Mouse (Mus musculus) heart, postnatal 14 days (tissue): ENCODE data around the gene Hgfac. TPM values are rescaled to one million over a fixed set of nuclear protein-coding genes. Genes with fewer than 3 reads are reported as not detected.

ENCODE experiments used
- DNase-seq, 2 experiments: peaks; one replicate each; pipeline ENCODE4 v3.0.0; 2021 to 2022
- intact Hi-C: fragments of 180-260 bp; cut with DNase I; formaldehyde crosslinking; loops from one replicate; pipeline ENCODE4 v1.15.1; 2025
- long read RNA-seq, 2 experiments: library from polyadenylated mRNA; stranded (forward); transcript quantifications; one replicate each; pipeline ENCODE4 v2.0.0; 2021
- total RNA-seq, 2 experiments: library from RNA; stranded (reverse); gene quantifications; 2 replicates each; pipeline ENCODE4 v1.2.3; 2021

Gene Hgfac
- 1 to 10 TPM in 1 of 2 experiments, under 1 TPM in 1; 0.98 to 1.1 TPM for total RNA-seq
- long read RNA-seq, experiment 1, result 0 reads
- long read RNA-seq, experiment 2, partial matches to known transcripts, result 0 of 1 reads
- long read RNA-seq, experiment 2, other reads (novel, unspliced or antisense), result 0 of 1 reads

GRCm38 (mm10) chr5:35041268-35041829 is at the start of gene Hgfac:
Gene Hgfac, plus strand, starts transcription at chr5:35041509.
- no peak for DNase-seq
- intact Hi-C loops, result loop anchor here (5.0 kb wide), 1 partner anchor 306 kb away; no protein-coding TSS in a partner anchor

GRCm38 (mm10) chr5:34998754-34999153 is 42.6 kb upstream of the Hgfac start:
- intact Hi-C loops, result no loop called here
- DNase-seq, result no peak

DNA sequence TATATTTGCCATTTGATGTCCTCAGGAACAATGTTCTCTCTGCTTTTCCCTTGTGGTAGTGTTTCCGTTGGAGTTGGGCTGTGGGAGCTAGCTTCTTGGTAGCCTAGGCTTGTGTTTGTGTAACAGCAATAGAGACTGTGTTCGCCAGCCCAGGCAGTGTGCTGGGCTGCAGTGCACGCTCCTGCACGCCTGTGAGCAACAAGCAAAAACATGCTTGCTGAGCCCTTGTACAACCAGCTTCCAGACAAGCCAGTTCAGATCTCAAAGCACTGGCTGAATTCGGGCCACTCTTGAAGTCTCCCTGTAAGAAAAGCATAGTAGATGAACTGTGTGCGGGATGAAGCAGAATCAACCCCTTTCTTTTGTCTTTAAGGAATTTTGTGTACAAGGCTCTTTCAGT is 42.0 kb upstream of the Hgfac start:
- DNase-seq, result no peak
- intact Hi-C loops, result no loop called here

DNA sequence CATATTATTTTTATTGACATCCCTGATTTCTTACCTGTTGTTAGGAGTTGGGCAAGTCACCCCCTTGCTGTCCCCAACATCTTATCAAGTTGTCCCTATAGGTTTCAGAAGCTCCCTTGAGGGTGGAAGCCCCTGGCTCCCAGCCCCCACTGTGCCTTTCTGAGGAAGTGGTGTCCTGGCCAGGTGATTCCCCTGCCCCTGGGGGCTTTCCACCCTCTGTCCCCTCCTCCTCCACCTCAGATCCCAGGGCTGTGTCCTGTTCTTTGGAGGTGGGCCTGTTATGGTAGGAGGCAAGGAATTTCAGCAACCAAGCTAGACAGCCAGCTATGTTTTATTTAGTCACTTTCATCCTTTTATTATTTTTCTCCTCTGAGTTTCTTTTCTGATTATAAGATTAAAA is 41.0 kb upstream of the Hgfac start:
- intact Hi-C loops, result no loop called here
- DNase-seq, result no peak

GRCm38 (mm10) chr5:35001144-35001543 is 40.2 kb upstream of the Hgfac start:
- intact Hi-C loops, result no loop called here
- DNase-seq, result no peak

DNA sequence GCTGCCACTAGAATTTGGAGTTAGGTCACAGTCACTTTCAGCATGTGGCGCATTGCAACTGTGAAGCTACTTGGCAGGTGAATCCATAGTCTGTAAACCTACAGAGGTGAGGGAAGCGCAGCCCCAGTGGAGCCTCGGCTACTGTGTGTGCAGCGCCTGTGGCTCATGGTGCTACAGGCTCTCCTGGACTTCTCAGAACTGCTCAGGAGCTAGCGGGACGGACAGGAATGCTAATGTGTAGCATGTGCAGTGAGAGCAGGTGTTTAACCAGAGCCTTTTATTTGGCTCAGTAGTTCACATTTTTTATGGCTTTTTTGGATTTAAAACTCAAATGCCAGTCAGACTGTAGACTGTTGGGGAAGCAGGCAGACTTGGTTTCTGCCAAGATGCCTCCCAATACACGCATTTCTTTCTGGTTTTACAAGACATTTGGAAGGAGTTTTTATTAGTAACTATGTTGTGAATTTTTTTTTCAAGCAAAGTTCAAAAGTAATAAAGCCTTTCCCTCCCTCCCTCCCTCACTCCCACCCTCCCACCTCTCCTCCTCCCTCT is 37.6 kb upstream of the Hgfac start:
- intact Hi-C loops, result no loop called here
- DNase-seq, result no peak

DNA sequence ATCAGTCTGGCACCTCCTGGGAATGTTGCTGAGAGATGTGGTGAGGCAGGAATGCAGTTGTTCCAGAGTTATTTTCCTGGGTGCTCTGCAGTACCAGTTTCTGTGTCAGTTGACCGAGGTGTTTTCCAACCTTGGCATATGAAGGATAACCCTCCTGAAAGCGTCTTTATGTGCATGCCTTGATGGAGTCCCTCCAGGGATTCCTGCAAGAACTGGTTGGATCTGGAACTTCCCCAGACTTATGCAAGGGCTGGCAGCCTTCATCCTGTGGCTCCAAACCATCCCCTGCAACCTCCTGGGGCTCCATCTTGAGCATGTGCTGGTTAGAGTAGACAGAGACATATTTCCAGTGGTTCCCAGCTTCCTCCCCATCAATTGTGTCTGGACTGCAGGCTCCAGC is 36.5 kb upstream of the Hgfac start:
- DNase-seq, result no peak
- intact Hi-C loops, result no loop called here

DNA sequence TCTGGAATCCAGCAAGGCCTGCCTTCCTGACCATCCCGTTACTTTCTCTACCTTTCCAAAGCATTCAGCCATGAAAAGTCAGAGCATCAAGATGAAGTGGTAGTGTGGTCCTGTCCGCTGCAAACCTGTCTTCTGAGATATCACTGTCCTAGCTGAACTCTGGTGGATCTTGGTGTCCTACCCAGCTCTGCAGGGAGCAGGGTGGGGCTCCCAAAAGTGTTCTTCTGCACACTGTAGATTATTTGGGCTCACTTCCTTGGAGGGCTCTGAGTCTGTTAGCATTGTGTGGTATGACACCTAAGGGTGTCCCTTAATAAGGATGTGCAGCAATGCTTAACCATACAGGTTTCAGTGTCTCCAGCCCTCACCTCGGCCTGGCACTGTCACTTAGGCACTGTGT is 35.6 kb upstream of the Hgfac start:
- intact Hi-C loops, result no loop called here

GRCm38 (mm10) chr5:35006599-35006998 is 34.7 kb upstream of the Hgfac start:
- intact Hi-C loops, result no loop called here
- DNase-seq, result no peak

More for the DNA sequence above, 35.6 kb upstream of the Hgfac start:
- no peak for DNase-seq

- intact Hi-C loops, result loop anchor here (2.0 kb wide), 1 partner anchor 16 kb away; no protein-coding TSS in a partner anchor
- peak in 1 of 2 experiments; percentile 40 for DNase-seq
Measured at GRCm38 (mm10) chr5:35009163-35009562, 32.1 kb upstream of the Hgfac start.

DNA sequence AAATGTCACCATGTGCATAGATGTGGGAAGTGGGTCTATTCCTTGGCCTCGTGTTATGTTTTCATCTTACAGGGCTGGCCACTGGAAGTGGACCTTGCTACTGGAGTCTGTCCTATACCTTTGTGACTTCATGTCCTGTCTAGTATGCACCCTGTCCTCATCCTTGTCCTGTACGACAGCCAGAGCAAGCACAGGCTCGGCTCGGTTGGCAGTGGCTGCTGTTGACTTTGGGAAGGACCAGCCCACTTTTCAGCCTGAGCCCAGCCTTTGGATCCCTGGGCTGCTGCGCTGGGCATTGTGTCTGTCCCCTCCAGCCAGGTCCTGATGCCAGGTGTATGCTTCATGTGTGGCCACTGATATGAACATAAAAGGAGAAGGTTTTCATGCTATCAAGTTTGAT is 30.7 kb upstream of the Hgfac start:
- peak; percentile 39 to 41 for DNase-seq
- intact Hi-C loops, result no loop called here

GRCm38 (mm10) chr5:35011156-35011923 is 30.0 kb upstream of the Hgfac start:
- no peak for DNase-seq
- intact Hi-C loops, result no loop called here

DNA sequence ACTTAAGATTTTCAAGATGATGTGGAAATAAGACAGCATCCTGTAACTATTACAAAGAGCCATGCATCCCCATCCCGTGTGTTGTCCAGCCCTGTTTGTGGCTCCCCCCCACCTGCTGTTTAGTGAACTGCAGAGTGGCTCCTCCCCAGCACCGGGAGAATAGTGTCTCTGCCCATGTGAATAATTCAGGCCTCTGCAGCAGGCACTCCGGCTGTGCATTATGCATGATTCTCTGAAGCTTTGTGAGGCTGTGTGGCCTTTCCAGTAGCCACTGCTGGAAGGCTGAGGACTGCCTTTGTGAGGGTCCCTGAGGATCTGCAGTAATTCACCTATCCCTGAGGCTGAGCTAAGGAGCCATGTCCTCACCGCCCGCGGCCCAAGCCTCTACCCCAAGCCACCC is 27.3 kb upstream of the Hgfac start:
- DNase-seq, result no peak
- intact Hi-C loops, result no loop called here

GRCm38 (mm10) chr5:35019673-35020300 is 21.5 kb upstream of the Hgfac start:
- intact Hi-C loops, result no loop called here
- no peak for DNase-seq

GRCm38 (mm10) chr5:35020410-35021241 is 20.7 kb upstream of the Hgfac start:
- intact Hi-C loops, result no loop called here
- DNase-seq, result no peak

- intact Hi-C loops, result loop anchor here (1.0 to 2.0 kb wide), 2 partner anchors 39 to 108 kb away; no protein-coding TSS in a partner anchor
Measured at GRCm38 (mm10) chr5:35024975-35025374, 16.3 kb upstream of the Hgfac start.

GRCm38 (mm10) chr5:35029303-35029702 is 12.0 kb upstream of the Hgfac start:
- intact Hi-C loops, result no loop called here
- DNase-seq, result no peak

More at GRCm38 (mm10) chr5:35024975-35025374, 16.3 kb upstream of the Hgfac start:
- DNase-seq, result peak; percentile 71 to 79

DNA sequence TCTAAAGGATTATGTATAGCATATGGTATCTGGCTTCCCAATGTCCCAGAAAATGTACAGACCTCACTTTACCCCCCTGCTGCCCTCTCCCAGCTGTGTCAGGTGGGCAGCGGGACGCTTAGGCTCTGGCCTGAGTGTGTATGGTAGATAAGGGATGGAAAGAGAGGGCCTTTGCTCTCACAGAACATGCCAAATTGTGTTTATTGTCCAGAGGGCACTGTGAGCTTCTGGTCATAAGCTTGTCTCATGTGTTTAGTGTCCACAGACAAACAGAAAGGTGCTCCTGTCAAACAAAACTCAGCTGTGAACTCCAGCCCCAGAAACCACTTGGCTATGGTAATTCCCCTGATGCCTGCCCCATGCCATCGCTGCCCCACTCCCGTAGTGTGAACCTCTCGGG is 11.6 kb upstream of the Hgfac start:
- intact Hi-C loops, result no loop called here

GRCm38 (mm10) chr5:35033068-35033467 is 8.2 kb upstream of the Hgfac start:
- no peak for DNase-seq
- intact Hi-C loops, result no loop called here

More for the DNA sequence above, 11.6 kb upstream of the Hgfac start:
- DNase-seq, result no peak

GRCm38 (mm10) chr5:35033619-35034018 is 7.7 kb upstream of the Hgfac start:
- no peak for DNase-seq
- intact Hi-C loops, result no loop called here
